In genomic region chr13:112509465-112509864, GRCm38 (mm10) we compare ENCODE assay signal across 8 mouse cellular contexts. TPM values are rescaled to one million over a fixed set of nuclear protein-coding genes. Genes with fewer than 3 reads are reported as not detected.
DNase-seq lines count a peak whose midpoint lies in the region; ATAC-seq and TF ChIP-seq lines count a peak whose summit lies in the region.

No protein-coding gene starts in this region.

- H3K9me3 ChIP-seq in hindbrain, embryonic 13.5 days, result no peaks in the 10 kb centered on the region

- 32% methylated on average over 4 of the region's 4 CpGs for WGBS in hindbrain, embryonic 13.5 days

- ATAC-seq in hindbrain, embryonic 13.5 days (ENCODE audit: low FRiP score), result peak; percentile 79
- peak; percentile 67 for ATAC-seq in megakaryocyte, adult 5-6 weeks (ENCODE audit: poor library complexity, severe bottlenecking)

- TF ChIP-seq CTCF in brain, embryonic 14.5 days (IDR thresholded peaks at IDR 0.05; ENCODE audit: borderline replicate concordance, extremely low read depth, insufficient read depth, insufficient read length), result peak; percentile 88; the same call in 1 of the 2 replicates
- TF ChIP-seq CTCF in embryonic fibroblast, embryonic 13.5 days (IDR thresholded peaks at IDR 0.05; ENCODE audit: borderline replicate concordance, insufficient read depth, low read length), result peak; percentile 91; the same call in 1 of the 2 replicates

- peaks cover 27% of the 10 kb centered on the region for H3K36me3 ChIP-seq in hindbrain, embryonic 13.5 days

- no peak overlapping the region for H3K27ac ChIP-seq in embryonic fibroblast, embryonic 13.5 days (ENCODE audit: insufficient read depth, low read length)
- no peak overlapping the region for H3K27ac ChIP-seq in hindbrain, embryonic 13.5 days

- DNase-seq in adrenal gland, adult 18-20 months (ENCODE audit: low spot score in 2 of 2), result peak; percentile 49 to 65
- no peak for DNase-seq in adrenal gland, postnatal 4 days (ENCODE audit: low spot score in 2 of 2)
- DNase-seq in brain, embryonic 14.5 days (ENCODE audit: low read depth), result peak; percentile 87
- DNase-seq in layer of hippocampus, postnatal 10 days (ENCODE audit: low spot score in 2 of 2), result peak; percentile 70 to 73
- peak; percentile 42 for DNase-seq in right cerebral cortex, postnatal 25 days

- no peak overlapping the region for H3K4me3 ChIP-seq in embryonic fibroblast, embryonic 13.5 days (ENCODE audit: insufficient read depth, low read length)
- no peak overlapping the region for H3K4me3 ChIP-seq in hindbrain, embryonic 13.5 days

- no peak overlapping the region for H3K4me2 ChIP-seq in hindbrain, embryonic 13.5 days

- no peak for TF ChIP-seq POLR2A in brain, embryonic 14.5 days (IDR thresholded peaks at IDR 0.05; ENCODE audit: borderline replicate concordance, extremely low read depth, insufficient read depth, insufficient read length, poor library complexity, severe bottlenecking)
- TF ChIP-seq POLR2A in embryonic fibroblast, embryonic 13.5 days (IDR thresholded peaks at IDR 0.05; ENCODE audit: low read depth, low read length), result no peak

- no peak overlapping the region for H3K9ac ChIP-seq in hindbrain, embryonic 13.5 days

- H3K27me3 ChIP-seq in hindbrain, embryonic 13.5 days, result no peaks in the 10 kb centered on the region

- H3K4me1 ChIP-seq in embryonic fibroblast, embryonic 13.5 days (ENCODE audit: control insufficient read depth, insufficient read depth, low read length), result no peaks in the 10 kb centered on the region; the same call in 1 of the 2 replicates
- H3K4me1 ChIP-seq in hindbrain, embryonic 13.5 days (replicated peaks), result no peaks in the 10 kb centered on the region

RNA-seq across cellular contexts. Expression of gene Il6st, which starts 45.6 kb away (rescaled TPM):
- 100 to 1,000 TPM; 266 to 319 TPM for total RNA-seq in adrenal gland, adult 18-20 months (2021)
- 100 to 1,000 TPM; 278 to 288 TPM for total RNA-seq in adrenal gland, postnatal 4 days (2021)
- polyA plus RNA-seq in brain, embryonic 14.5 days (2012; rRNA removed), result 9.4 and 19.5 TPM in 2 replicates
- 363 and 515 TPM in 2 replicates for polyA plus RNA-seq in embryonic fibroblast, embryonic 13.5 days (2011; ENCODE audit: insufficient read length, low read depth, missing spikeins)
- polyA plus RNA-seq in hindbrain, embryonic 13.5 days (2015; fragmentation: Nextera tagmentation; extraction: Ambion mirVana), result 19.9 and 22.6 TPM in 2 replicates
- total RNA-seq in layer of hippocampus, postnatal 10 days (2021), result 10 to 100 TPM; 80.5 to 92.4 TPM
- total RNA-seq in megakaryocyte, adult 5-6 weeks (2015), result 77.4 and 84.3 TPM in 2 replicates
- 94.6 and 108 TPM in 2 replicates for total RNA-seq in megakaryocyte, adult 5-6 weeks (2017)

Comparison
In these comparisons a context has a peak if more than half of its experiments do, and no peak if none do; other contexts are left out.
1. DNase-seq: peak in adrenal gland, adult 18-20 months (2 of 2), brain, embryonic 14.5 days (single experiment), layer of hippocampus, postnatal 10 days (2 of 2) and right cerebral cortex, postnatal 25 days (single experiment); none in adrenal gland, postnatal 4 days (0 of 2).